Comparison of ENCODE assay signal across 8 mouse cellular contexts in the genomic region with DNA sequence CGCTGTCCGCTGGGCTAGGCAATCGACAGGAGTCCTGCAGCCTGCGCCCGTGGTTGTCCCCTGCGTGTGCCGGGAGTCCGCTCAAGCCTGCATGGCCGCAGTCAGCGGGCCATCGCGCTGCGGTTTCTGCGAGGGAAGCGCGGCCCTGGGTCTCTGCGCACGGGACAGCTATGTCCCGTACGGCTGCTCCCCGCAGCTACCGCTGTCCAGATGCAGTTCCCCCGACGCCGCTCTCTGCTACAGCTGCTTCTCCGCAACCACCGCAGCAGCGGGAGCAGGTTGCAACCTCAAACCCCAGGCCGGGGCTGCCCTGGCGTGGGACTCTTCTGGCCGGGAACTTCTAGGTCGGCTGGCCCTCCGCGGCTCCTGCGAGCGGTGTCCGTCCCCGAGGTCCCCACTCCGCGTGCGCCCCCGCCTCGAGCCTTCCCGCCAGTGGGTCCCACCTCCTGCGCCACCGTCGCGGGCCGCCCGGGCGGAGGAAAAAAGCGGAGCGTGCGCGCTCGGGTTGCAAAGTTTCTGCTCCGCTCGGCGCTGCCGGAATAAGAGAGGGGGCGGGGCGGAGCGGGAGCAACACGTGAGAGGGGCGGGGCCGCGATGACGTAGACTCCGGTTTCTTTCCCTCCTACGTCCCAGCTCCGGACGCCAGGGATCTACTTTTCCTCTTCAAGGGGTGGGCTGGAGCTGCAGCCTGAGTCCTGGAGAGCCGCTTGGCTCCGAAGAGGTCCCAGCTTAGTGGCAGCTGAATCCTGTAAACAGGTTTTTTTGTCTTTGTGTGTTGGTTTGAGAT. TPM values are rescaled to one million over a fixed set of nuclear protein-coding genes. Genes with fewer than 3 reads are reported as not detected.
DNase-seq lines count a peak whose midpoint lies in the region; ATAC-seq and TF ChIP-seq lines count a peak whose summit lies in the region.

Cnksr3 (minus strand) TSS at position 542 of the 787 bp plus-strand sequence.

- H3K4me3 ChIP-seq in hindbrain, embryonic 11.5 days (ENCODE audit: low read depth, low read length), result peak within 1 kb of the TSS; percentile 79
- H3K4me3 ChIP-seq in lung, embryonic 16.5 days (ENCODE audit: low read length), result peak within 1 kb of the TSS; percentile 71
- H3K4me3 ChIP-seq in thymus, adult 2 months (ENCODE audit: control insufficient read depth, insufficient read depth, low read length), result peak within 1 kb of the TSS; percentile 85

- TF ChIP-seq CTCF in thymus, adult 2 months (IDR thresholded peaks at IDR 0.05; ENCODE audit: borderline replicate concordance, control insufficient read depth, extremely low read depth, insufficient read depth, low read length, poor library complexity), result 0 out of 2 replicates have a peak, but pooled peaks have one; percentile 7

- H3K9me3 ChIP-seq in hindbrain, embryonic 11.5 days (ENCODE audit: control insufficient read depth, low read length), result no peaks in the 10 kb centered on the region
- no peaks in the 10 kb centered on the region for H3K9me3 ChIP-seq in lung, embryonic 16.5 days (ENCODE audit: control insufficient read depth, low read length)

- no peaks in the 10 kb centered on the region for H3K36me3 ChIP-seq in hindbrain, embryonic 11.5 days (ENCODE audit: control insufficient read depth, insufficient read depth, low read length)
- H3K36me3 ChIP-seq in lung, embryonic 16.5 days (ENCODE audit: control insufficient read depth, insufficient read depth, low read length), result no peaks in the 10 kb centered on the region
- H3K36me3 ChIP-seq in thymus, adult 2 months (ENCODE audit: control insufficient read depth, insufficient read depth, low read length), result no peaks in the 10 kb centered on the region

- DNase-seq in NIH3T3 (ENCODE audit: low read depth), result peak; percentile 99
- DNase-seq in cerebellum, adult 9-11 months, result peak; percentile 95
- DNase-seq in frontal cortex, adult 2 months (ENCODE audit: extremely low spot score in 1 of 2, low spot score in 1 of 2), result peak; percentile 78 to 91
- DNase-seq in hindbrain, embryonic 11.5 days (ENCODE audit: low spot score), result peak; percentile 96
- DNase-seq in layer of hippocampus, adult 9-11 months, result peak; percentile 86
- DNase-seq in ovary, adult 18-20 months (ENCODE audit: low spot score), result peak; percentile 91
- peak; percentile 94 for DNase-seq in thymus, adult 2 months

- no peaks in the 10 kb centered on the region for H3K27me3 ChIP-seq in hindbrain, embryonic 11.5 days (ENCODE audit: control insufficient read depth, insufficient read depth, low read length)
- H3K27me3 ChIP-seq in lung, embryonic 16.5 days (ENCODE audit: control insufficient read depth, insufficient read depth, low read depth, low read length), result no peaks in the 10 kb centered on the region
- H3K27me3 ChIP-seq in thymus, adult 2 months (ENCODE audit: control insufficient read depth, insufficient read depth, low read length), result no peaks in the 10 kb centered on the region

- H3K27ac ChIP-seq in hindbrain, embryonic 11.5 days (ENCODE audit: low read depth, low read length), result peak within 1 kb of the TSS; percentile 30; the same call in 1 of the 2 replicates
- peak within 1 kb of the TSS; percentile 96 for H3K27ac ChIP-seq in lung, embryonic 16.5 days (ENCODE audit: low read length)
- no peak within 1 kb of the TSS; the same call in 1 of the 2 replicates for H3K27ac ChIP-seq in thymus, adult 2 months (ENCODE audit: control insufficient read depth, insufficient read depth, low read length)

- no peaks in the 10 kb centered on the region for H3K4me1 ChIP-seq in hindbrain, embryonic 11.5 days (replicated peaks; ENCODE audit: control insufficient read depth, insufficient read depth, low read length)
- H3K4me1 ChIP-seq in lung, embryonic 16.5 days (replicated peaks; ENCODE audit: control insufficient read depth, insufficient read depth, low read length), result peaks cover 37% of the 10 kb centered on the region
- H3K4me1 ChIP-seq in thymus, adult 2 months (replicated peaks; ENCODE audit: control insufficient read depth, insufficient read depth, low read length), result peaks cover 8% of the 10 kb centered on the region

- H3K4me2 ChIP-seq in hindbrain, embryonic 11.5 days (replicated peaks; ENCODE audit: low read depth, low read length), result peak within 1 kb of the TSS; percentile 90
- H3K4me2 ChIP-seq in lung, embryonic 16.5 days (ENCODE audit: low read depth, low read length), result peak within 1 kb of the TSS; percentile 66

- H3K9ac ChIP-seq in hindbrain, embryonic 11.5 days (ENCODE audit: low read depth, low read length), result peak within 1 kb of the TSS; percentile 79
- H3K9ac ChIP-seq in lung, embryonic 16.5 days (ENCODE audit: low read length), result peak within 1 kb of the TSS; percentile 83

- under 1% methylated on average over 72 of the region's 74 CpGs for WGBS in hindbrain, embryonic 11.5 days
- WGBS in lung, embryonic 16.5 days, result under 1% methylated on average over 74 of the region's 74 CpGs
- 1% methylated on average over 74 of the region's 74 CpGs for WGBS in thymus, adult 2 months

- peak; percentile 91 for ATAC-seq in hindbrain, embryonic 11.5 days (ENCODE audit: low FRiP score)
- peak; percentile 91 for ATAC-seq in lung, embryonic 16.5 days (ENCODE audit: low read depth)

- TF ChIP-seq POLR2A in thymus, adult 2 months (IDR thresholded peaks at IDR 0.05; ENCODE audit: control insufficient read depth, extremely low read depth, insufficient read depth, low read length, poor library complexity), result peak; percentile 82

RNA-seq across cellular contexts. Expression of gene Cnksr3, which starts in this region (rescaled TPM):
- 5.0 and 5.5 TPM in 2 replicates for polyA plus RNA-seq in frontal cortex, adult 2 months (2012; rRNA removed)
- polyA plus RNA-seq in hindbrain, embryonic 11.5 days (2014; fragmentation: Nextera tagmentation; extraction: Ambion mirVana), result 5.9 and 6.3 TPM in 2 replicates
- polyA plus RNA-seq in lung, embryonic 16.5 days (2015; fragmentation: Nextera tagmentation; extraction: Ambion mirVana), result 10.1 and 11.0 TPM in 2 replicates
- 5.9 and 6.2 TPM in 2 replicates for polyA plus RNA-seq in thymus, adult 2 months (2012; rRNA removed)
